Mouse (Mus musculus) liver, embryonic 15.5 days (tissue): ENCODE measurements around the gene Pkp3. TPM values are rescaled to one million over a fixed set of nuclear protein-coding genes. Genes with fewer than 3 reads are reported as not detected.

Source experiments
- ATAC-seq: fragments of 200-750 bp; cut with Nextera tagmentation; 2 replicates; pipeline ENCODE4 v1.8.0; 2017; ENCODE audit warnings: moderate number of reproducible peaks, mild to moderate bottlenecking, moderate library complexity; ENCODE audit not compliant: insufficient read depth
- H3K27ac ChIP-seq: fragments of 300-500 bp; sonication (generic); replicated peaks from 2 replicates; pipeline ENCODE4 v1.5.1; 2015; ENCODE audit warnings: mild to moderate bottlenecking, inconsistent platforms
- H3K27me3 ChIP-seq: fragments of 300-500 bp; sonication (generic); 2 replicates; pipeline ENCODE4 v1.6.1; 2015; ENCODE audit warnings: mild to moderate bottlenecking, inconsistent platforms
- H3K36me3 ChIP-seq: fragments of 300-500 bp; sonication (generic); replicated peaks from 2 replicates; pipeline ENCODE4 v1.6.1; 2015; ENCODE audit warnings: moderate library complexity, mild to moderate bottlenecking, inconsistent platforms
- H3K4me1 ChIP-seq: fragments of 300-500 bp; sonication (generic); replicated peaks from 2 replicates; pipeline ENCODE4 v1.6.1; 2015; ENCODE audit warnings: inconsistent platforms
- H3K4me2 ChIP-seq: fragments of 300-500 bp; sonication (generic); 2 replicates; pipeline ENCODE4 v1.6.1; 2015; ENCODE audit warnings: moderate library complexity, mild to moderate bottlenecking, inconsistent platforms
- H3K4me3 ChIP-seq: fragments of 300-500 bp; sonication (generic); replicated peaks from 2 replicates; pipeline ENCODE4 v1.5.1; 2015; ENCODE audit warnings: mild to moderate bottlenecking, inconsistent platforms
- H3K9ac ChIP-seq: fragments of 300-500 bp; sonication (generic); 2 replicates; pipeline ENCODE4 v1.6.1; 2015; ENCODE audit warnings: moderate library complexity, mild to moderate bottlenecking, inconsistent platforms
- H3K9me3 ChIP-seq: fragments of 300-500 bp; sonication (generic); replicated peaks from 2 replicates; pipeline ENCODE4 v1.6.1; 2016; ENCODE audit warnings: inconsistent platforms
- whole genome bisulfite sequencing: fragments of 180-500 bp; shearing (Covaris S2); methylation state at CpG from one replicate; pipeline ENCODE4 v1.1.7; 2015; ENCODE audit warnings: mixed read lengths; ENCODE audit not compliant: insufficient replicate concordance; 5-methylcytosine and 5-hydroxymethylcytosine counted together
- polyA plus RNA-seq: library from polyadenylated mRNA; unstranded; fragments of >200 nt; fragmentation: Nextera tagmentation; extraction: Ambion mirVana; gene quantifications from 2 replicates; pipeline ENCODE4 v1.2.1, GENCODE M21; 2015

The Pkp3 gene
- polyA plus RNA-seq, 1 experiment from 2014 or later, result 0.54 TPM

DNA sequence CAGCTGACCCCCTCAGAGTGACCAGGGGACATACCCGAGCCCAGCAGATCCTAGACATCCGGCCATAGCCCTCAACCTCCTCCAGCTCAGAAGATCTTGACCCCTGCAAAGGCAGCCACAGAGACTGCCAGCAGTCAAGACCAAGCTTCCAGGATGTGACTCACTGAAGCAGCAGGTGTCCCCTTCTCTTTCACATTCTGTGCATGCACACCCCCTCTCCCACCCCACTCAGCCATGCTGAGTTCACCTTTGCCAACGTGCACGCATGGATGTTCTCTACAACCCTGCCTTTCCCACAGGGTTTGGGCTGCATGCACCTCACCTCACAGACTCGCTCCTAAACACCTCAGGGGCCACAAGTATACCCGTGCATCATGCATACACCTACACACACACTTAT, 18.0 kb downstream of the Pkp3 start:
- H3K36me3 ChIP-seq, result no peaks in the 10 kb centered on the region; the same call in 1 of the 2 replicates
- H3K4me2 ChIP-seq, result peak overlapping the region; percentile 51
- peaks cover 31% of the 10 kb centered on the region for H3K27me3 ChIP-seq
- peak overlapping the region; percentile 86; the same call in 1 of the 2 replicates for H3K27ac ChIP-seq
- H3K9ac ChIP-seq, result no peak overlapping the region
- no peak for ATAC-seq
- peak overlapping the region; percentile 24 for H3K4me3 ChIP-seq
- no peaks in the 10 kb centered on the region for H3K9me3 ChIP-seq
- H3K4me1 ChIP-seq, result peaks cover 71% of the 10 kb centered on the region
- WGBS, result 40% methylated on average over 6 of the region's 6 CpGs

- peak overlapping the region; percentile 51 for H3K4me2 ChIP-seq
- H3K9me3 ChIP-seq, result no peaks in the 10 kb centered on the region
- H3K4me1 ChIP-seq, result peaks cover 70% of the 10 kb centered on the region
- ATAC-seq, result peak; percentile 23
- peaks cover 31% of the 10 kb centered on the region for H3K27me3 ChIP-seq
- H3K27ac ChIP-seq, result peak overlapping the region; percentile 86; the same call in 1 of the 2 replicates
- H3K36me3 ChIP-seq, result no peaks in the 10 kb centered on the region
- 13% methylated on average over 6 of the region's 6 CpGs for WGBS
- no peak overlapping the region for H3K9ac ChIP-seq
- H3K4me3 ChIP-seq, result peak overlapping the region; percentile 24
Measured at GRCm38 (mm10) chr7:141096649-141097056, 18.6 kb downstream of the Pkp3 start.

GRCm38 (mm10) chr7:141097177-141097576, 19.2 kb downstream of the Pkp3 start:
- Histone ChIP-seq H3K36me3 (no peaks in the 10 kb centered on the region), H3K9ac (no peak overlapping the region), H3K4me1 (peaks cover 64% of the 10 kb centered on the region), H3K4me3 (no peak overlapping the region; the same call in 1 of the 2 replicates), H3K9me3 (no peaks in the 10 kb centered on the region), H3K27me3 (peaks cover 35% of the 10 kb centered on the region), H3K4me2 (peak overlapping the region; percentile 51; the same call in 1 of the 2 replicates), H3K27ac (peak overlapping the region; percentile 86; the same call in 1 of the 2 replicates)
- WGBS, result 53% methylated on average over 5 of the region's 5 CpGs
- ATAC-seq, result no peak

GRCm38 (mm10) chr7:141099911-141100691, 22.1 kb downstream of the Pkp3 start, which contains the start of gene Sigirr:
Gene Sigirr (minus strand): TSS chr7:141100572.
- WGBS, result 4% methylated on average over 56 of the region's 56 CpGs

DNA sequence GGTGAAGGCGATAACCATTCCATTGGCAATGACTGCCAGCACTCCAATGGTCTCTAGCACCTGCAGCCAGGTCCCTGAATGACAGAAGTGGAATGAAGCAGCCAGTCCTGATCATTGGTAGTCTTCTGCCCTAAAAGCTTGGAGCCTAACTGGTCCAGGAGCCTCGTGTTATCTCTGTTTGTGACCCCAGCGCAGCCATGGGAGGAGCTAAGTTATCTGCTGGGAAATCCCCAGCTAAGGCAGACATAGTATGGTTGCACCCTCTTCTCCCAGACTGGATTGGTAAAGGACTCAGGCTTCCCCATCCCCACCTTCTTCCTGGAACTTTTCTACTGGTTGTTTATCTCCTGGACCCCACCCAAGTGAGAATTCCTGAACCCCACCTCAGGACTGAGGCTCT, 25.1 kb downstream of the Pkp3 start:
- peaks cover 32% of the 10 kb centered on the region for H3K4me1 ChIP-seq
- no peaks in the 10 kb centered on the region for H3K36me3 ChIP-seq
- H3K4me3 ChIP-seq, result no peak overlapping the region
- no peaks in the 10 kb centered on the region for H3K9me3 ChIP-seq
- peak; percentile 69 for ATAC-seq
- WGBS, result 38% methylated on average over 3 of the region's 3 CpGs
- H3K4me2 ChIP-seq, result no peak overlapping the region; the same call in 1 of the 2 replicates
- peak overlapping the region; percentile 38; the same call in 1 of the 2 replicates for H3K27ac ChIP-seq
- peaks cover 48% of the 10 kb centered on the region for H3K27me3 ChIP-seq
- H3K9ac ChIP-seq, result no peak overlapping the region

More at GRCm38 (mm10) chr7:141099911-141100691, 22.1 kb downstream of the Pkp3 start, which contains the start of gene Sigirr:
- H3K4me2 ChIP-seq, result peak within 1 kb of the TSS; percentile 83
- no peaks in the 10 kb centered on the region for H3K9me3 ChIP-seq
- H3K27me3 ChIP-seq, result peaks cover 35% of the 10 kb centered on the region
- H3K4me1 ChIP-seq, result peaks cover 56% of the 10 kb centered on the region
- peak within 1 kb of the TSS; percentile 52 for H3K4me3 ChIP-seq
- H3K9ac ChIP-seq, result peak within 1 kb of the TSS; percentile 46
- ATAC-seq, result peak; percentile 10; the same call in 1 of the 2 replicates
- H3K27ac ChIP-seq, result 0 out of 2 replicates have a peak within 1 kb of the TSS, but pooled peaks have one; percentile 19
- H3K36me3 ChIP-seq, result no peaks in the 10 kb centered on the region

DNA sequence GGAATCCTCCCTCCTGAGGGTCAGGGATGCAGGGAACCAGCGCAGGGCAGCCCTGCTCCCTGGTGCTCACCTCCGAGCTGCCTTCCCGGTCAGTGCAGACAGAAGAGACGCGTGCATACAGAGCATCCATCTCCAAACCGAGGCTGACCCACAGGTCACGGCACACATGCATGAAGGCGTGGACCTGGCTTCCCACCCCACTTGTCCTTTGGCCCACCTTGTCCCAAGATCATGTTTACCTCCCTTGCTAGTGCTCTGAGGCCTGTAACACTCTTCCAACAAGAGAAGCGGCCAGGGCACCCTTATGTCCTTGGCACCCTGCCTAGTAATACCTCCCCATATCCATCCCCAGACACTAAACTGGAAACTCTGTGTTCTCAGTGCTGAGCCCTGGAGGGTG, 37.9 kb downstream of the Pkp3 start:
- Histone ChIP-seq H3K27me3 (peaks cover 13% of the 10 kb centered on the region), H3K27ac (no peak overlapping the region), H3K4me1 (peaks cover 53% of the 10 kb centered on the region), H3K4me2 (no peak overlapping the region), H3K36me3 (no peaks in the 10 kb centered on the region), H3K9me3 (no peaks in the 10 kb centered on the region), H3K9ac (no peak overlapping the region), H3K4me3 (no peak overlapping the region)
- WGBS, result 75% methylated on average over 9 of the region's 9 CpGs
- peak; percentile 30; the same call in 1 of the 2 replicates for ATAC-seq

- H3K4me3 ChIP-seq, result no peak within 1 kb of the TSS
- no peak for ATAC-seq
- H3K9ac ChIP-seq, result no peak within 1 kb of the TSS
- H3K27ac ChIP-seq, result 0 out of 2 replicates have a peak within 1 kb of the TSS, but pooled peaks have one; percentile 1
- peak within 1 kb of the TSS; percentile 0; the same call in 1 of the 2 replicates for H3K4me2 ChIP-seq
- no peaks in the 10 kb centered on the region for H3K9me3 ChIP-seq
- peaks cover 10% of the 10 kb centered on the region; the same call in 1 of the 2 replicates for H3K27me3 ChIP-seq
- 42% methylated on average over 9 of the region's 9 CpGs for WGBS
- peaks cover 69% of the 10 kb centered on the region for H3K4me1 ChIP-seq
- H3K36me3 ChIP-seq, result no peaks in the 10 kb centered on the region
Measured at GRCm38 (mm10) chr7:141117636-141118035, 39.6 kb downstream of the Pkp3 start, which contains the start of gene Ano9. Gene Ano9 (minus strand): TSS chr7:141117806.

GRCm38 (mm10) chr7:141119487-141119886, 41.5 kb downstream of the Pkp3 start:
- Histone ChIP-seq H3K4me1 (peaks cover 84% of the 10 kb centered on the region), H3K27ac (peak overlapping the region; percentile 78), H3K9ac (no peak overlapping the region), H3K4me3 (no peak overlapping the region), H3K4me2 (no peak overlapping the region), H3K27me3 (0 out of 2 replicates have a peak, but pooled peaks cover 5% of the 10 kb centered on the region), H3K36me3 (no peaks in the 10 kb centered on the region), H3K9me3 (no peaks in the 10 kb centered on the region)
- 45% methylated on average over 3 of the region's 3 CpGs for WGBS
- no peak for ATAC-seq

GRCm38 (mm10) chr7:141120605-141121004, 42.6 kb downstream of the Pkp3 start:
- Histone ChIP-seq H3K4me1 (peaks cover 93% of the 10 kb centered on the region), H3K27me3 (0 out of 2 replicates have a peak, but pooled peaks cover 5% of the 10 kb centered on the region), H3K27ac (peak overlapping the region; percentile 78), H3K36me3 (no peaks in the 10 kb centered on the region), H3K9me3 (no peaks in the 10 kb centered on the region), H3K4me3 (no peak overlapping the region), H3K9ac (no peak overlapping the region), H3K4me2 (no peak overlapping the region)
- 61% methylated on average over 3 of the region's 3 CpGs for WGBS
- ATAC-seq, result no peak

GRCm38 (mm10) chr7:141121051-141121531, 43.1 kb downstream of the Pkp3 start:
- ATAC-seq, result no peak

GRCm38 (mm10) chr7:141122245-141122644, 44.2 kb downstream of the Pkp3 start, which contains the start of gene Ptdss2:
Gene Ptdss2 (plus strand): TSS chr7:141122382.
- Histone ChIP-seq H3K27ac (peak within 1 kb of the TSS; percentile 96), H3K9me3 (no peaks in the 10 kb centered on the region), H3K4me2 (peak within 1 kb of the TSS; percentile 89), H3K4me3 (peak within 1 kb of the TSS; percentile 71), H3K9ac (peak within 1 kb of the TSS; percentile 69), H3K36me3 (no peaks in the 10 kb centered on the region), H3K4me1 (peaks cover 93% of the 10 kb centered on the region), H3K27me3 (0 out of 2 replicates have a peak, but pooled peaks cover 4% of the 10 kb centered on the region)
- no peak for ATAC-seq
- 28% methylated on average over 14 of the region's 14 CpGs for WGBS

More at GRCm38 (mm10) chr7:141121051-141121531, 43.1 kb downstream of the Pkp3 start:
- no peak overlapping the region for H3K4me2 ChIP-seq
- H3K9me3 ChIP-seq, result no peaks in the 10 kb centered on the region
- H3K27ac ChIP-seq, result peak overlapping the region; percentile 78
- H3K36me3 ChIP-seq, result no peaks in the 10 kb centered on the region
- H3K4me1 ChIP-seq, result peaks cover 92% of the 10 kb centered on the region
- WGBS, result 63% methylated on average over 5 of the region's 5 CpGs
- H3K9ac ChIP-seq, result no peak overlapping the region
- H3K27me3 ChIP-seq, result 0 out of 2 replicates have a peak, but pooled peaks cover 5% of the 10 kb centered on the region
- H3K4me3 ChIP-seq, result no peak overlapping the region
